Mouse (Mus musculus) midbrain, embryonic 11.5 days (tissue): ENCODE measurements around the gene Cdk8. TPM values are rescaled to one million over a fixed set of nuclear protein-coding genes. Genes with fewer than 3 reads are reported as not detected.

Source experiments
- polyA plus RNA-seq: library from polyadenylated mRNA; unstranded; fragments of >200 nt; fragmentation: Nextera tagmentation; extraction: Ambion mirVana; gene quantifications from 2 replicates; pipeline ENCODE4 v1.2.1, GENCODE M21; 2014

The Cdk8 gene
- polyA plus RNA-seq, 1 experiment from 2014 or later, result 39.2 TPM

Other genes with a start within 250 kb of the Cdk8 start
- gene Cyp3a25, start 221.6 kb upstream of the Cdk8 start, polyA plus RNA-seq, result not detected in 2 replicates
- gene Cyp3a59, start 152.0 kb upstream of the Cdk8 start, polyA plus RNA-seq, result not detected in 2 replicates
- gene Gm5565, start 70.7 kb upstream of the Cdk8 start, polyA plus RNA-seq, result not detected in 2 replicates
- gene Gm6309, start 60.5 kb upstream of the Cdk8 start, polyA plus RNA-seq, result not detected in 2 replicates
- gene 1700001J03Rik, start 45.9 kb upstream of the Cdk8 start, polyA plus RNA-seq, result not detected in 2 replicates
- 21.9 and 24.2 TPM in 2 replicates for gene Rnf6, start 9.7 kb upstream of the Cdk8 start, polyA plus RNA-seq
- gene Wasf3, start 153.8 kb downstream of the Cdk8 start, polyA plus RNA-seq, result 6.3 and 6.4 TPM in 2 replicates